Mouse (Mus musculus) intestine, embryonic 16.5 days (tissue): ENCODE data around the gene Fam135a. TPM values are rescaled to one million over a fixed set of nuclear protein-coding genes. Genes with fewer than 3 reads are reported as not detected.

Experiments used
- ATAC-seq: fragments of 200-750 bp; cut with Nextera tagmentation; 2 replicates; pipeline ENCODE4 v1.8.0; 2017; ENCODE audit warnings: moderate TSS enrichment, moderate library complexity
- H3K27ac ChIP-seq: fragments of 300-500 bp; sonication (generic); 2 replicates; pipeline ENCODE4 v1.5.1; 2014; ENCODE audit warnings: mild to moderate bottlenecking, low read length
- H3K27me3 ChIP-seq: fragments of 300-500 bp; sonication (generic); replicated peaks from 2 replicates; pipeline ENCODE4 v1.6.1; 2014; ENCODE audit warnings: low read length, control low read depth, mixed read lengths; ENCODE audit not compliant: control insufficient read depth, insufficient read depth
- H3K36me3 ChIP-seq: fragments of 300-500 bp; sonication (generic); 2 replicates; pipeline ENCODE4 v1.6.1; 2014; ENCODE audit warnings: low read length, control low read depth; ENCODE audit not compliant: control insufficient read depth, insufficient read depth
- H3K4me1 ChIP-seq: fragments of 300-500 bp; sonication (generic); 2 replicates; pipeline ENCODE4 v1.6.1; 2014; ENCODE audit warnings: low read length, control low read depth, mixed read lengths; ENCODE audit not compliant: control insufficient read depth, insufficient read depth
- H3K4me2 ChIP-seq: fragments of 300-500 bp; sonication (generic); 2 replicates; pipeline ENCODE4 v1.6.1; 2014; ENCODE audit warnings: low read depth, low read length, control low read depth
- H3K4me3 ChIP-seq: fragments of 300-500 bp; sonication (generic); 2 replicates; pipeline ENCODE4 v1.5.1; 2014; ENCODE audit warnings: mild to moderate bottlenecking, low read length
- H3K9ac ChIP-seq: fragments of 300-500 bp; sonication (generic); 2 replicates; pipeline ENCODE4 v1.6.1; 2014; ENCODE audit warnings: low read depth, low read length
- H3K9me3 ChIP-seq: fragments of 300-500 bp; sonication (generic); 2 replicates; pipeline ENCODE4 v1.6.1; 2016; ENCODE audit warnings: low read length, control low read depth; ENCODE audit not compliant: control insufficient read depth
- WGBS: fragments of 180-500 bp; shearing (Covaris S2); extraction: QIAGEN DNeasy Blood & Tissue Kit; methylation state at CpG from one replicate; pipeline ENCODE4 v1.1.7; 2014; 5-methylcytosine and 5-hydroxymethylcytosine counted together
- polyA plus RNA-seq: library from polyadenylated mRNA; unstranded; fragments of >200 nt; fragmentation: Nextera tagmentation; extraction: Ambion mirVana; gene quantifications from 2 replicates; pipeline ENCODE4 v1.2.1, GENCODE M21; 2015

Fam135a gene
- polyA plus RNA-seq, 1 experiment from 2014 or later, result 31.8 TPM

GRCm38 (mm10) chr1:24033759-24034423 is 66.2 kb downstream of the Fam135a start:
- no peaks in the 10 kb centered on the region for H3K27me3 ChIP-seq
- H3K9ac ChIP-seq, result no peak overlapping the region
- 78% methylated on average over 2 of the region's 2 CpGs for WGBS
- no peak overlapping the region for H3K4me2 ChIP-seq
- no peak overlapping the region for H3K27ac ChIP-seq
- no peak overlapping the region for H3K4me3 ChIP-seq
- no peaks in the 10 kb centered on the region for H3K36me3 ChIP-seq
- no peaks in the 10 kb centered on the region for H3K9me3 ChIP-seq
- no peaks in the 10 kb centered on the region for H3K4me1 ChIP-seq
- peak; percentile 26; the same call in 1 of the 2 replicates for ATAC-seq

- H3K4me2 ChIP-seq, result no peak overlapping the region
- WGBS, result 82% methylated on average over 6 of the region's 6 CpGs
- ATAC-seq, result no peak
- no peak overlapping the region for H3K4me3 ChIP-seq
- no peaks in the 10 kb centered on the region for H3K4me1 ChIP-seq
- no peak overlapping the region for H3K27ac ChIP-seq
- no peaks in the 10 kb centered on the region for H3K9me3 ChIP-seq
- no peak overlapping the region for H3K9ac ChIP-seq
- no peaks in the 10 kb centered on the region for H3K36me3 ChIP-seq
- no peaks in the 10 kb centered on the region for H3K27me3 ChIP-seq
Observed at GRCm38 (mm10) chr1:24010821-24011220, 89.3 kb downstream of the Fam135a start.

GRCm38 (mm10) chr1:24010016-24010415 is 90.1 kb downstream of the Fam135a start:
- no peak overlapping the region for H3K9ac ChIP-seq
- H3K36me3 ChIP-seq, result no peaks in the 10 kb centered on the region
- no peak overlapping the region for H3K4me3 ChIP-seq
- no peaks in the 10 kb centered on the region for H3K4me1 ChIP-seq
- no peaks in the 10 kb centered on the region for H3K27me3 ChIP-seq
- WGBS, result 89% methylated on average over 6 of the region's 6 CpGs
- ATAC-seq, result no peak
- no peak overlapping the region for H3K27ac ChIP-seq
- H3K4me2 ChIP-seq, result no peak overlapping the region
- no peaks in the 10 kb centered on the region for H3K9me3 ChIP-seq

DNA sequence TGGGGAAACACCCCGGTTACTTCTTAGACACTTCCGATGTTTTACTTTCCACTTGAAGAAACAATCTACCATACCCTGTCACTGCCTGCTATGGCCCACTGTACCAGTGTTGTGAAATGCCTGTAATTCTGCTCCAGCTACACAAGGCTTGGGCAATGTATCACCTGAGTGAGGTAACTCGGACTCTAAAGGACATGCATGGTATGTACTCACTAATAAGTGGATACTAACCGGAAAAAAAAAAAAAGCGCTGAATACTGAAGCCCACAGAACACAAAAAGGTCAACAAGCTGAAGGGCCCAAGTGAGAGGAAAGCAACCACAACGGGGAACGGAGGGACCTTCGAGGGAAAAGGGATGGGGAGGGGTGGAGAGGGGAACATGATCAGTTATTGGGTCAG is 92.5 kb downstream of the Fam135a start:
- Histone ChIP-seq H3K4me1 (no peaks in the 10 kb centered on the region), H3K27ac (no peak overlapping the region), H3K4me3 (no peak overlapping the region), H3K4me2 (no peak overlapping the region), H3K9me3 (no peaks in the 10 kb centered on the region), H3K36me3 (no peaks in the 10 kb centered on the region), H3K9ac (no peak overlapping the region), H3K27me3 (no peaks in the 10 kb centered on the region)
- ATAC-seq, result no peak
- 93% methylated on average over 8 of the region's 8 CpGs for WGBS

DNA sequence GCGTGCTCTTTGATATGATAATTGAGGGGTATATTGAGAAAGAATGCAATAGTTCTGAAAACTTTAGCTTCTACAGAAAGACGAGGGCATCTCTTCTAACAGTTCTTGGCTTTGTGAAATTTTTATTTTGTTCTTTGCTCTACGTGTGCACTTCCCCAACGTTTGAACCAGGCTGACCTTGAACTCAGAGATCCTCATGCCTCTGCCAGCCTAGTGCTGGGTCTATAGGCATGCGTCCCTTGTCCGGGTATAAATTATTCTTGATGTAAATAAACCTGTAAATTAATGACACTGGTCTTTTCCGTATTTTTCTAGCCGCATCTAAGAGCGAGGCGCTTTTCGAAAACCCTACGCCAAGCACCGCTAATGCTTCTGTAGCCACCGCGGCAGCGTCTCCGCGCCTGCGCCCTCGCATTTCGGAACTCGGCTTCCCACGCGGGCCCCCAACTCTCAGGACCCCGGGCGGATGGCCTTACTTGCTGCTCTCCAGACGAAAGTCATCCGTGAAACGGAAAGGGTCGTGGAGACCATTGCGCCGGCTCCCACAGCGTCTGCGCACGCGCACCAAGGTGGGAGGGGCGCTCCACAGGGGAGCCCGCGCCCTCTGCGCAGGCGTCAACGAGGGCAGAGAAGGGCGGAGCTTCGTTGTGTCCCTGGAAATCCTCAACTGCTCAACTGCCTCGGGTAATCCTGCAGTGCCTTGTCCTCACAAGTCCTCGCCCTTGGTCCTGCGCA is 94.9 kb downstream of the Fam135a start, which contains the start of gene Sdhaf4:
TSS of gene Sdhaf4 (minus strand) at position 587 of the 735 bp plus-strand sequence.
- ATAC-seq, result peak; percentile 98
- Histone ChIP-seq H3K27ac (peak within 1 kb of the TSS; percentile 85), H3K4me3 (peak within 1 kb of the TSS; percentile 75), H3K4me1 (no peaks in the 10 kb centered on the region), H3K9me3 (no peaks in the 10 kb centered on the region), H3K4me2 (peak within 1 kb of the TSS; percentile 66), H3K9ac (peak within 1 kb of the TSS; percentile 89), H3K36me3 (no peaks in the 10 kb centered on the region), H3K27me3 (no peaks in the 10 kb centered on the region)
- WGBS, result under 1% methylated on average over 47 of the region's 47 CpGs

GRCm38 (mm10) chr1:23999318-23999717 is 100.8 kb downstream of the Fam135a start:
- 95% methylated on average over 5 of the region's 5 CpGs for WGBS
- ATAC-seq, result no peak
- peaks cover 7% of the 10 kb centered on the region; the same call in 1 of the 2 replicates for H3K36me3 ChIP-seq
- no peak overlapping the region for H3K4me3 ChIP-seq
- no peaks in the 10 kb centered on the region for H3K27me3 ChIP-seq
- H3K27ac ChIP-seq, result no peak overlapping the region
- no peak overlapping the region for H3K4me2 ChIP-seq
- H3K9ac ChIP-seq, result no peak overlapping the region
- no peaks in the 10 kb centered on the region for H3K9me3 ChIP-seq
- H3K4me1 ChIP-seq, result no peaks in the 10 kb centered on the region

- 96% methylated on average over 7 of the region's 7 CpGs for WGBS
- ATAC-seq, result no peak
Observed at GRCm38 (mm10) chr1:23998866-23999265, 101.3 kb downstream of the Fam135a start.

DNA sequence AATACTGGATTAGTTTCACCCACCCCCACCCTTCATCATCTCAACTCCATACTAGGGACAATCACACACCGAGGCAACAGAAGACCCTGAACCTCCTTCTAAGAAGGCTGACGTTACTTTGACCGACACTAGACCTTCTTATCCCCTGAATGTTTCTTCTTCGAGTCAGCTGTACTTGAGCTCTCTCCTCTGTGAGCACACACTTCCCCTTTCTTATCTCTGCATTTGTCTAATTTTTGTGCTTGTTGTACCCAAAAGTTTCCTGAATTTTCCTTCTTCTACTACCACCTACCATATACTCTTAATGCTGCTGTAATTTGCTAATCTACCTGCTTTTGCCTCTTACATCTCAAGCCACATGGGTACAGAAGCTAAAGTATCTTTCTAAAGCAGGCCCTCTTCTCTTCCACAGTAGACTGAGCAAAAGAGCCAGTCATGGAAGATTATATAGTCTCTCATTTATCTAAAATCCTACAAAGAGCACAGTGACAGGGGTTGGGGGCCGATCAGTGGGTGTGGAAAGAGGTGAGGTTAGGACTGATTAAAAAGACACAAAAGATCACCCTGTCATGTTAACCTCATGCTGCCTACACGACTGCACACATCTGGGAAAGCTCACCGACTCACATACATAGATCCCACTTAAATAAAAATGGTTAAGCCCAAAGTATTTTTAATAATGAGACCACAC is 101.9 kb downstream of the Fam135a start:
- Histone ChIP-seq H3K27ac (no peak overlapping the region), H3K4me2 (no peak overlapping the region), H3K36me3 (peaks cover 7% of the 10 kb centered on the region; the same call in 1 of the 2 replicates), H3K9ac (no peak overlapping the region), H3K4me1 (no peaks in the 10 kb centered on the region), H3K27me3 (no peaks in the 10 kb centered on the region), H3K9me3 (no peaks in the 10 kb centered on the region), H3K4me3 (no peak overlapping the region)
- ATAC-seq, result no peak
- 92% methylated on average over 7 of the region's 7 CpGs for WGBS

More at GRCm38 (mm10) chr1:23998866-23999265, 101.3 kb downstream of the Fam135a start:
- Histone ChIP-seq H3K27ac (no peak overlapping the region), H3K36me3 (peaks cover 7% of the 10 kb centered on the region; the same call in 1 of the 2 replicates), H3K4me3 (no peak overlapping the region), H3K4me2 (no peak overlapping the region), H3K4me1 (no peaks in the 10 kb centered on the region), H3K27me3 (no peaks in the 10 kb centered on the region), H3K9ac (no peak overlapping the region), H3K9me3 (no peaks in the 10 kb centered on the region)

GRCm38 (mm10) chr1:23997493-23997892 is 102.6 kb downstream of the Fam135a start:
- Histone ChIP-seq H3K27me3 (no peaks in the 10 kb centered on the region), H3K9me3 (no peaks in the 10 kb centered on the region), H3K4me1 (no peaks in the 10 kb centered on the region), H3K27ac (no peak overlapping the region), H3K9ac (no peak overlapping the region), H3K4me3 (no peak overlapping the region), H3K4me2 (no peak overlapping the region), H3K36me3 (peaks cover 7% of the 10 kb centered on the region; the same call in 1 of the 2 replicates)
- 92% methylated on average over 3 of the region's 3 CpGs for WGBS
- no peak for ATAC-seq
